Mouse (Mus musculus): ENCODE data around the gene Itpr3.

DNA sequence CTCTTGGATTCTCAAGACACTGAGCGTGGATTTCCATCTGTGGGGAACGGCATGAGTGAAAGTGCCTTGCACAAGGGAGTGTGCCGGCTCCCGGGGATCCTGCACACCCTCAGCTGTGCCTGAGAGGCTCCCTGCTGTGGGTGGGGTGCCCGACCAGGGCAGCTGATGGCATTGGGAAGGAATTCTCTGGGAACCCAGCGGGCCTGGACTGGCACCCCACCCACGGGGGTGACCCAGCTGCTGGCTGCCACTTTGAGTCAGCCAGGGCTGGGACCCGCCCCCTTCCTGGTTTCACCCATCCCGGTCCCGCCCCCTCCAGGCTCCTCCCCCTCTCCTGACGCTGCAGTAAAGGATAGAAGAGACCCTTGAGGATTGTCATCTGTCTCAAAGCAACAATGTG lies 5.6 kb upstream of the Itpr3 start:
- no peak for TF ChIP-seq CTCF (IDR thresholded peaks at IDR 0.05; ENCODE audit: borderline replicate concordance, control insufficient read depth, extremely low read depth, insufficient read depth, low read length, poor library complexity)
- TF ChIP-seq POLR2A (IDR thresholded peaks at IDR 0.05; ENCODE audit: control insufficient read depth, extremely low read depth, insufficient read depth, low read length, poor library complexity) = no peak
